Mouse (Mus musculus): Measurements from ENCODE around the gene Unc80.
"Not testable (repeated sequence)": the region's sequence is repeated elsewhere in the genome, so short reads cannot be mapped to it uniquely, and the experiment has no call there.

The Unc80 gene

DNA sequence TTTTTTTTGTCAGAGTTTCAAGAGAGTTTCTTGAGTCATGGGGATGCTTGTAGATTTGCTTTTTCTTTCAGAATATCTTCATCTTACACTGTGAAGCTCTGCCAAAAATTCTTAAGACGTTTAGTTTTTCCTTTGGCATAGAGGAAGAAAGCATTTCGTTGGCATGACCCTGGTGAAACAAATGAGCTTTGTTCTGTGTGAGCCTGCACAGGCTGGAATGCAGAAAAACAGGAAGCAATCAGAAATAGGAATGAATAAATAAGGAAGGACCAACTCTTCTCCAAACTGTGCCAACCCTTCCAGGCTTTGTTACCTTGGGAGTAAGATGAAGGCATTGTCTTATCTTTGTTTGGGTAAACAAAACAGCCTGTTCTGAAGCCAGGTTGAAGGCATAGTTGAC is 149.0 kb downstream of the Unc80 start:
- no peak for DNase-seq (ENCODE audit: low spot score)

DNA sequence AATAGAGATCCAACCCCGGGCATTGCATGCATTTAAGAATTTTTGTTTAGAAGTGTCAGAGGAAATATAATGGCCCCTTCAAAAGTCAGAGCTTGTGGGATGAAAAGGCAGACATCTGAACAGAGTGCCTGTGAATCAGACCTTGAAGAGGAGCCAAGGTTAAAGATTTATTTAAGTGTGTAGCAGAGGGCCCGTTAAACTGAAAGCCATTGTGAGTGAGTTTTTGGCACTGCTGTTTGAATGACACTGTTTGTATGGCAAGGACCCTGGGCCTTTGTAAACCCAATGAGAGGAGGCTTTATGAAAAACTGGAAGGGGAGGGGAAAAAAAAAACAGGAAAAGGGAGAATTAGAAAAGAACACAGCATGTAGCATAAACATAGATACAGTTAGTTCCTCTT is 170.0 kb downstream of the Unc80 start:
- DNase-seq (ENCODE audit: low spot score), result no peak

DNA sequence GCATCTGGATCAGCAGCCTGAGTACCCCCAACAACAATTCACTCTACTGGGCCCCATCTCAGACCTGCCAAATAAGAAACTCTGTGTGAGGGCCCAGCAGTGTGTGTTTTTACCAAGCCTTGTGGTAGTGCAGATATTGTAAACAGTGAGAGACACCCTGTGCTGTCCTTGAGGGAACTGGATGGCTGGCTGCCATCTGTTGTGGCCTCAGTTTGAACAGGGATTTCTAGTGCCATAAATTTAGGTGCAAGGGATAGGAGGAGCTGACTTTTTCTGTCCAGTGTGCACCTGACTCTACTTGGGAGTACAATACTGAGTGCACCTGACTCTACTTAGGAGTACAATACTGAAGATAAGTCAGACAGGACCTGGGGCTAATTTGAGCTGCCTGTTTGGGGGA is 178.7 kb downstream of the Unc80 start:
- no peak for DNase-seq (ENCODE audit: low spot score)

DNA sequence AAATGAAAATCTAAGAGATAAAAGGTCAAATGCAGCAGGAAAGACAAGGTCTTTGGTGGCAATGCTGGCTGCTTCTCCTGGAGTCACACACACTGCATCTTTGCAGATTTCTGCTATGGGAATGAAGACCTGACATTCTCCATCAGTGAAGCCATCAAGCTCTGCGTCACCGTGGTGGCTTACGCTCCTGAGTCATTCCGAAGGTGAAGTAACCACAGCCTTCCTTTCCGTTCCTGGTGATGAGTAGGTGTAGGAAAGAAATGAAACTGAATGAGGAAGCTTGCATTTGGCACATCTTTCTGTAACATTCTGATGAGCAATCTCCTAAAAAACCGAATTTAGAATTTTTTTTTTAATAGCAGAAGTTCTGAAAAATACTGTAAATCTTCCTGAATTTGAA is 181.4 kb downstream of the Unc80 start:
- DNase-seq (ENCODE audit: low spot score), result no peak

DNA sequence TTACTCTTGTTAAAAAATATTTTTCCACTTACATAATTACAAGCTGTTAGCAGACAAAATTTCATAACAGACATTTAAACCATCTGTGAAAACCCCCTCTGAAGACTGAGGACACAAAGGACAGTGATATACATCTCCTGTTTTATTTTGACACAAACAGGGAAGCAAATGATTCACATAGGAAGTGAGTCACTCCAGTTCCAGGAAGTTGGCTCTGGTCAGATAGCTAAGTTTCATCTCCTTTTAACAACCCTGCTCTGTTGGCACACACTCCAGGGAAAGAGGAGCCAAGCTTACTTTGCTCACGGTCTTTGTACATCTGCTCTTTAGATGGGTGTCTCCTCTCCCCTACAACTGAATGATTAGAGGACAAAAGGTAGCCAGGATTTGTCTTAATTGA is 181.8 kb downstream of the Unc80 start:
- no peak for DNase-seq (ENCODE audit: low spot score)

DNA sequence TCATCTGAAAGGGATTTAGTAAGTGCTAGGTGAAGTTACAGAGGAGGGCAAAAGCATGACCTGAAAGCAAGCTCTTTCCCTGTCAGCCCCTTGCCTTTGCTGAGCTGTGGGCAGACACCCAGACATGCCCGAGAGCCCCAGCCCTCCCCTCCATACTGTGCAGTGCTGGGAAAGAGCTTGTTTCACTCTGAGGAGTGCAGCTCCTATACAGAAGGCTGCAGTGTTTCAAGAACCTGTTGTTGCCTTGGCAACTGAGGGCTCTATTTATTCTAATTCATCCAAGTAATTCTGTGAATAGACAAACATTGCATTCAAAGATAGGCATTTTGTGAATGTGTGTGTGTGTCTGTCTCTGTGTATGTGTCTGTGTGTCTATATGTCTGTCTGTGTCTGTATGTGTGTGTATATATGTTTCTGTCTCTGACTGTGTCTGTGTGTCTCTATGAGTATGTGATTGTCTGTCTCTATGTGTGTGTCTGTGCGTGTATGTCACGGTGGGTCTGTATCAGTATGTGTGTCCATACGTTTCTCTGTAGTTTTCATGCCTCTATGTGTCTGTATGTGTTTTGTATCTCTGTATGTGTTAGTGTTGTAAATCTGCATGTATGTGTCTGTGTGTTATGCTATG is 187.1 kb downstream of the Unc80 start:
- no peak for DNase-seq (ENCODE audit: low spot score)

DNA sequence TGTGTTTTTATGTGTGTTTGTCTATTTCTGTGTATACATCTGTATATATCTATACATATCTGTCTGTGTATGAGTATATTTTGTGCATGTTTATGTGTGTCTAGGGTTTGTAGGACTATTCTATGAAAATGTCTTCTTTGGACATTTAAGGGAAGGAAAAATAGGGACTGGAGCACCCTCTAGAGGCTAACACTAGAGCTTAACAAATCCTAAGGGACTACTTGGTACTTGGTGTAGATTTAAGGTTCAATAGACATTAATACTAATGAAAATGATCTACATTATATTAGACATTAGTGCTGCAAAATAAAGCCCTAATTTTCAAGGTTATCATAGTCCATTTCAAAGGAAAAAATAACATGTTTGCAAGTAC is 187.6 kb downstream of the Unc80 start:
- no peak for DNase-seq (ENCODE audit: low spot score)

DNA sequence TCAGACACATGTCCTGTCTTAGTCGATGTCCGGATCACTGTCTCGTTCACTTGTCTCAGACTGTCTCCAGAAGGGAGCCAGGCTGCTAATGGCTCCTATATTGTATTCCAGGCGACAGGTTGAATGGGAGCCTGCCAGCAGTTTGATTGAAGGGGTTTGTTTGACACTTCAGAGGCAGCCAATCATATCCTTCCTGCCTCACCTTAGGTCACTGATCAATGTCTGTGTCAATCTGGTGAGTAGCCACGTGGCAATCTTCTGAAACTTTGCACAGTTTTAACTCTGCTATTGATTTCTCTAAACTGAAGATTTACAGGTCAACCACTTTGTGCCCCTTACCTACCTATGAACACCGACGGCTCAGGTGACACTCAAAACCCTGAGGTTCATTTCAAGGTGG is 203.3 kb downstream of the Unc80 start:
- DNase-seq (ENCODE audit: low spot score), result no peak

DNA sequence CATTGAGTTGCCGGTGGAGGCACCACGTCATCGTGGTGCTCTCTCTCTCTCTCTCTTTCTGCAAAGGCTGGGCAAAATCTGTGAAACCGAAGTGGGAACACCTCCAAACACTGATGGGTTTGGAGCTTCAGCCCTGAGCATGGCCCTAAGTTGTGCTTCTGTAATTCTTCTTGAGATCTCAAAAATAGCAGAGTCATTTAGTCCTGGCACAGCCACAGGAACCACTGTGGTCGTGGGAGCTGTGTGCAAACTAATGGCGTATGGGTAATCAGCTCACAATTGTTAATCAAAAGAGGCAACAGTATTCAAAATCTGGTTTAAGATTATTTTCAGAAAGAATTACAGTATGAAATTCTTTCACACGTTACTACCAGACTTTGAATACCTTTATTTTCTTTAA is 204.6 kb downstream of the Unc80 start:
- no peak for DNase-seq (ENCODE audit: low spot score)

DNA sequence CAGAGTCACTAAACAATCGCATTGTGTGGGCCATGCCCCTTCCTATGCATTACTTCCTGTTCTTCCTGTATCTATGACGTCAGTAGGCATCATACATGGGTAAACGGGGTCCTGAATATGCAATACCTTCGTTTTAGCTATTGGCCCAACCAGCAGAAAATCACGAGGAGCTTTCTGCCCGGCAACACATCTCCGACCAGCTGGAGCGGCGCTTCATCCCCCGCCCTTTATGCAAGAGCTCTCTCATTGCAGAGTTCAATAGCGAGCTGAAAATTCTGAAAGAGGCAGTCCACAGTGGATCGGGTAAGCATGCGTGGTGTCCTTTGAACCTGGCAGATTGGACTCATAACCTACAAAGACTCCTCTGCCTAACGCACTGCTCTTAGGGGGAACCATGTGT is 209.8 kb downstream of the Unc80 start:
- no peak for DNase-seq (ENCODE audit: low spot score)

DNA sequence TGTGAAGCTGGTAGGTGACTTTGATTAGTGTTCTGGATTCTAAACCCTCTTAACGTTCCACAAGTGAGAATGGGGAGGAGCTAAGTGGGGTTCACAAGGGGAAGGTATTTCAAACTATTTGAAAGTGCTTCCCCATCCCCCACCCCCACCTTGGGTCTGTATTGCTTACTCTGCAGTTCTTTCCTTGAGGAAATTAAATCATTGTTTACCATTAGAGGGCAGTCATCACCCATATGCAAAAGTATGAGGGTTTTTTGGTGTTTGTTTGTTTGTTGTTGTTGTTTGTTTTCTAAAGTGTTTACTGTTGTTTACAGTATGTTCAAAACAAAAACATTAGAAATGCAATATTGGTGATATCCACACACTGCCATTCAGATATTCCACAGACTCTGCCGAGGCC is 210.5 kb downstream of the Unc80 start:
- no peak for DNase-seq (ENCODE audit: low spot score)

DNA sequence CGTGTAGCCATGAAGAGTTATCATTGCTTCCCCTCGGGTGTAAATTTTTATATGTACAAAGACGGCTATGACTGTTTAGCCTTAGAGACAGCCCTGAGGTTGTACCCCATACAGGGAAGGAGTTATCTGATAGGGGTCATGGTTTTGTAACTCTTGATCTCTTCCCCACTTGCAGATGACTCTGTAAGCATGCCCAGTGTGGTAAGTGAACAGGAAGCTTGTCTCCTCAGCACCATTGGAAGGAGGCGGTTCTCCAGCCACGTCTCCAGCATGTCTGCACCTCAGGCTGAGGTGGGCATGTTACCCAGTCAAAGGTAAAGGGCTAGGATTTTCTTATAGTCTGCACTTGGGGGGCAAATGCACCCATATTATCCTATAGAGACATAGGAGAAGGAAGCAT is 214.8 kb downstream of the Unc80 start:
- DNase-seq (ENCODE audit: low spot score), result no peak

DNA sequence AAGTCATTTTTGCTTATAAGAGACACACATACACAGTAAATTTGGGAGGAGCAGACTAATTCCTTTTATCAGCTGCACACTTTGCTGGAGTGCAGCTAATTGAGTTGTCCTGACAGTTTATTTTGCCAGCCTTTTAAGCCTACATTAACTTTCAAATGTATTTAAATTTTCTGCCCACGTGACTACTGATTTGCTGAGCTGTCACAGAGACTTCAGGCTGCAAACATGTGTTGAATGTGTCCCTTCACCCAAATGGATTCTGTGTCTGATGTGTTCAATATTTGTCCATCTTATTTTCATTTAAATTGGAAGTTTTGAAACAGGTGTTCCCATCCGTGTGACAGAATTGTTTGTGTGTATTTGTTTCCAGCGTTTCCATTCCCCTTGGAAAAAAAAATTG is 223.6 kb downstream of the Unc80 start:
- DNase-seq (ENCODE audit: low spot score), result no peak

DNA sequence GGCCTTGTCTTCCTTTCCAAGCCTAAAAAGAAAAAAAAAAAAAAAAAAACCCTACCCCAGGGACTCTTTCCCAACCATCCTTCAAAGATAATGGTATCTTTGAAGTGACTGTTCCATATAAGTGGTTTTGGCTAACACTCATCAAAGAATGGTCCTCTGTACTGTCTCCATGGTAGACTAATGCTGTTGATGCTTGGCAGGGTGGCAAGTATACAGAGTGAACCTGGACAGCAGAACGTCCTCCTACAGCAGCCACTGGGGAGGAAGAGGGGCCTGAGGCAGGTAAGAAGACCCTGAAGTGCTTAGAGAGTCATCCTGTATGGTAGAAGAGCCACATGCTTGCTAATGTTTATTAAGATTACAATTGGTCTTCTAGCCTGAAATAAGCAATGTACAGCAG is 224.1 kb downstream of the Unc80 start:
- no peak for DNase-seq (ENCODE audit: low spot score)

DNA sequence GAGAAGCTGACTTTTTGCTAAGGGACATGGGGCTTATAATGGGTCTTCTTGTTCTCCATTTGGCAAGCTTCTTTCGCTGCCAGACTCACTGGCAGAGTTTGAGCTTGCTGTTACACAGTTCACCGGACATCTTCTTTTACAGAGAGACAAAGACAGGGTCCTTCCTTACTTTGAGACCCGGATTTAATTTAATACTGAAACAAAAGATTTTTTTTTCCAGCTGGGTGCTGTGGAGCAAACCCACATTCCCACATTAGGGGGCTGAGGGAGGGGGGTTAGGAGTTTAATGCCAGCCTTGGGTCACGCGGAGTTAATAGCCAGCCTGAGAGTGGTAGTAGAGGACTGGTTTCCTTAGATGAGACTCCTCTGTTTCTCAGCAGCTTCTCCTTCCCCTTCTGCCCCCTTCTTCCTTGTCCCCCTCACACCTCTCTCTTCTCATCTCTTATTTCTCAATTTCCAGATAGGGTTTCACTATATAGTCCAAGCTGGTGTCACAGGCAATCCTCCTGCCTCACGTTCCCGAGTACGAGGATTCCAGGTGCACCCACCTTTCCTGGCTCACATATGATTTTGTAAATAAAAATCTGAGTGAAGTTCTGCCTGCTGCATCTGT is 224.7 kb downstream of the Unc80 start:
- DNase-seq (ENCODE audit: low spot score), result no peak

DNA sequence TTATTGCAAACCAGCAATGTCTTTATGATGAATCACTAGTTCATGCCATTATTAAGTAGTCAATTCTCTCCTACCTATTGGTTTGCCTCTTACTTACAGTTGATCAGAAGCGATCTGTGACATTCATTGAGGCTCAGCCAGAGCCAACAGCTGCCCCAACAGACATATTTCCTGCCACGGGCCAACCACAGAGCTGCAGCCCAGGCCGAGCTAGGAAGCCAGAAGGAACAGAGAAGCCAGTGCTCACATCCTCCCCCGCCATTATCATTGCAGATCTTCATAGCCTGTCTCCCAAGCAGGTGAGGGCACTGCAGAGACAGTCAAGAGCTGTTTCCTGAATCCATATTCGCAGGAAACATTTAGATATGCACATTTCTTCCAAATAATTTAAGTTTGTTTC is 226.1 kb downstream of the Unc80 start:
- DNase-seq (ENCODE audit: low spot score), result no peak

DNA sequence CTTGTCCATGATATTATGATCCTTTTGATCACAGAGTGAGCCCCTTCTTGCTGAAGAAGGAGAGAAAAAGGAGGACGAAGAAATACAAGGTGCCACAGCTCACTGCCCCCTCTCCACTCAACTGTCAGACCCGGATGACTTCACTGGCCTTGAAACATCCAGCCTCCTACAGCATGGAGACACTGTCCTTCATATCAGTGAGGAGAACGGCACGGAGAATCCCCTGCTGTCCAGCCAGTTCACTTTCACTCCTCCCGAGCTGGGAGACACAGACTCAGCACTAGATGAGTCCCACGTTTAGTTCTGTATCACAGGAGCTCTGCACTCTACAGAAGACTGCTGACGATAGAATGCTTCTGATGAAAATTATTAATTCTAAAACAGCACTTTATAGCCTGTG is 227.1 kb downstream of the Unc80 start:
- DNase-seq (ENCODE audit: low spot score), result no peak

DNA sequence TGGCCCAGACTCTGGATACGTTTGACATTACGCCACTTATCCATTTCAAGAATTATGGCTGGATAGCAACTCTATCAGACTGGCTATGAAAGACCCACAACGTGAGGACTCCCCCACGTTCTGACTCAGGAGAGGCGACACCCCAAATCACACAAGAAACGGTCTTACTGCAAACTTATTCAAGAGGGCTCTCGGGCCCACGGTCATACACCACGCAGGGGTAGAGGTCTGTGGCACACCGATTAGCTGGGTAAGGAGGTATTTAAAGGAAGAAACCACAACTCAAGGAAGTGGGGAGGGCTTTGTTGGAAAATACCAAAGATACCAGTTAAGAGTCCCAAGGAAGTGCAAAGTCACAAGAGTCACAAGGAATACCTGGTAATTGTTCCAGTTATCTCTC is 231.5 kb downstream of the Unc80 start:
- DNase-seq (ENCODE audit: low spot score), result not testable (repeated sequence)

DNA sequence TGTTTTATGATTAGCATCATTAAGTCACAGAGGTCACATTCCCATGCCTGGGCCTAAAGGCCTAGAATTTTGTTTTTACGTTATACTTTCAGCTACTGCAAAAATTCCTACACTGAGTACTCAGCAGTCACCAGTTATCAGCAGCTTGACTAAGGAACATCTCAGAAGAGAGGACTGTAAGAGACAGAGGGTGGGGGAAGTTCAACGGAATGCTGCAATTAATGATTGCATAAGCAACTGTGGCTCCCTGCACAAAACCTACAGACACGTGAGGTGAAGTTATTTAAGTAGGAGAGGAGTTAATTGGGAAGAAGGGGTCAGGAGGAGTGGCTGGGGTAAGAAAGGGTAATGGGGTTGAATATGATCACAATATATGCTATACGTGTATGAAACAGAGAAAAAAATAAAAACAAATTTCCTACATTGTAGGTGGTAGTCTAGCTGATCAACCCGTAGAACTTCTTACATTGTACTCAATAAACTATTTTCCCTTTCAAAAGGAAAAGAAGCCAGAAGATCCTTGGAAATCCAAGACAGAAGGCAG is 232.1 kb downstream of the Unc80 start:
- DNase-seq (ENCODE audit: low spot score), result no peak

DNA sequence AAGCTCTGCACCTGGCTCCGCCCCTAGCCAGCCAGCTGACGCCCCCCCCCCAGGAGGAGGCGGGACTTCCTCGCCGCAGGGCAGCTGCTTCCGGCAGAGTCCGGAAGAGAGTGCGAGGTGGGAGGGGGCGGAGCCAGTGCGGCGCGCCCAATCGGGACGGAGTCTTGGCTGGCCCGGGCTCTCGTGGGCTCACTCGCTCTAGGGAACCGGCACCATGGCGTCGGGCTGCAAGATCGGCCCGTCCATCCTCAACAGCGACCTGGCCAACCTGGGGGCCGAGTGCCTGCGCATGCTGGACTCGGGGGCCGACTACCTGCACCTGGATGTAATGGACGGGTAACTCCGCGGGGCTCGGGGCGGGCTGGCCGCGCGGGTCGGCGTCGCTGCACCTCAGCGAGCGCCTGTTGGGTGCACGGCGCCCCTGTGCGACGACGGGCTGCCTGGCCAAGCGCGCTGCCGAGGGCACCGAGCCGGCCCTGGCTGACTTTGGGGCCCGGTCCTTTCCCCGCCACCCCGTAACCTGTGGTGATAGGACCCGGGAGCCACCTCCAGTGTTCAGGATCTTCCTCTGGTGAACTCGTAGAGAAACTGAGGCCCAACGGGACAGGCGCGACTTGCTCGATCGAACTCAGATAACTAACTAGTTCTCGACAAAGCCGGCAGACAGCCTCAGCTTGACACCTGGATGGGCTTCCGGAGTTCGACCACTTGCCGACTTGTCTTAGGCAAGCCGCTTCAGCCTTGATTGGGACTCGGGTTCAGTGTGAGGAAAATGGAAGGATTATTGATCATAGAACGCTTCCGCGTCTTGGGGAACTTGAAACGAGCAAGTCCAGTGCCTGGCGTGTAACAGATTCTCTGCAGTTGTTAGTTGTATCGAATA is 232.8 kb downstream of the Unc80 start, which contains the start of gene Rpe:
Gene Rpe (plus strand): TSS at position 139 of the 883 bp plus-strand sequence.
- DNase-seq (ENCODE audit: low spot score), result peak; percentile 87

DNA sequence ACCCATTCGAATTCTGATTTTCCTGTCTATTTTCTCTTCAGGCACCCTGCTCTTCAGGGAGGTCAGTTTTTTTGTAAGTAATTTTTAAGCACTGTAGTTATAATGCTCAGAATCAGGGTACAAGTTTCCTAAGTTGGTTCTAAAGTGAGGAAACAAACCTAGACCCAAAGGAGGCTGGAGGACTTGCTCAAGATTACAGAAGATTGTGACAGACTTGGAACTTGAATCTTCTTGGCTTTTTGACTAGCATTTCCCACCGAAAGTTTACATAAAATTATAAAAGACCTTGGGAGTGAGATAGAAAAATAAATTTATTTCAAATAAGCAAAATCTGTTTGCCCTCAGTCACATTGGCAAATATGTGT is 233.4 kb downstream of the Unc80 start:
- no peak for DNase-seq (ENCODE audit: low spot score)

DNA sequence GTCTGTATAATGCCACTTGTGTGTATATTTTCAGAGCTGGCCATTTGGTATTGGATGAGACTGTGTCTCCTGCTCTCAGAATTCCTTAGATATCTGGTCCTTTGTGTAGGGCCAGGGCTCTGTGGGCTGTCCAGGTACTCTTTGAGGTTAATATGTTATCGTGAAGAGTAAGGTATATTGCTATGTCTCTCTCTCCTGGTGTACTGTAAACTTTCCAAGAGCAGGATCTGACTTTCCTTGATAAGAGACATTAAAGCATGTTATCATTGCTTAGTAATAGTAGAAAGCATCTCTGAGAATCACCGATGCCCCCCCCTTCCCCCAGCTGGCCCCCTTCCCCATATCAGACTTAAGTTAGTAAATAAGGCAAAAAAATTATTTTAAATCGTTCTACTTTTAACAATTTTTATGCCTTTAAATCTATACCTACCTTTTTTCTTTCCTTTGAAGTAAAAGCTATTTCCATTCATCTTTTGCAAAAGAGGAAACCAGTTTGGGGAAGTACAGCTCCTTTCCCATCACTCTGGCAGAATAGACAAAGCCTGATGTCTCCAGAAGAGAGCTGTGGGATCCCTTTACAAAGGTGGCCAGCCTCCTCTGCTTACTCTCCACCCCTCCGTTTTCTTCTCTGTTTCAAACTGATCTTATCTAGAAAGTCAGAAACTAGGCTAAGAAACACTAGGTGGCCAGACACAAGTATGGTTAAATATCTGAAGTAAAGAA is 234.6 kb downstream of the Unc80 start:
- no peak for DNase-seq (ENCODE audit: low spot score)

DNA sequence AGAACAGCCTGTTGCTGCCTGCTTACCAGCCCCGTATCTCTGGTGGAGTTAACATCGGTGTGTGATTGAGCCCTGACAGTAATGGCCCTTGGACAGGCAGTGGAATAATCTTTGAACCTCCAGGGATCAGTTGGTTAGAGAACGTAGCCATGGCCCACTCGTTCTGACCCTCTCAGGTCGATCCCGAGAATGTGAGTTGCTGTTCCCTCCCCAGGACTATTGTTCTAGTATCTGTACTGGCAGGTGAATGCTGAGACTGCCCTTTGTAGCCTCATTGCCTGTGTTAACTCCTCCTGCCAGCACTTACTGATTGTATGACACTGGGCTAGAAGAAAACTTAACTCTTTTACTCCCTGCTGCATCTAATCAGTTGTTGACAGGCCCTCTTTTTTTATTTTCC is 236.4 kb downstream of the Unc80 start:
- DNase-seq (ENCODE audit: low spot score), result no peak
